ENCODE assay signal across 8 mouse cellular contexts in the genomic region with DNA sequence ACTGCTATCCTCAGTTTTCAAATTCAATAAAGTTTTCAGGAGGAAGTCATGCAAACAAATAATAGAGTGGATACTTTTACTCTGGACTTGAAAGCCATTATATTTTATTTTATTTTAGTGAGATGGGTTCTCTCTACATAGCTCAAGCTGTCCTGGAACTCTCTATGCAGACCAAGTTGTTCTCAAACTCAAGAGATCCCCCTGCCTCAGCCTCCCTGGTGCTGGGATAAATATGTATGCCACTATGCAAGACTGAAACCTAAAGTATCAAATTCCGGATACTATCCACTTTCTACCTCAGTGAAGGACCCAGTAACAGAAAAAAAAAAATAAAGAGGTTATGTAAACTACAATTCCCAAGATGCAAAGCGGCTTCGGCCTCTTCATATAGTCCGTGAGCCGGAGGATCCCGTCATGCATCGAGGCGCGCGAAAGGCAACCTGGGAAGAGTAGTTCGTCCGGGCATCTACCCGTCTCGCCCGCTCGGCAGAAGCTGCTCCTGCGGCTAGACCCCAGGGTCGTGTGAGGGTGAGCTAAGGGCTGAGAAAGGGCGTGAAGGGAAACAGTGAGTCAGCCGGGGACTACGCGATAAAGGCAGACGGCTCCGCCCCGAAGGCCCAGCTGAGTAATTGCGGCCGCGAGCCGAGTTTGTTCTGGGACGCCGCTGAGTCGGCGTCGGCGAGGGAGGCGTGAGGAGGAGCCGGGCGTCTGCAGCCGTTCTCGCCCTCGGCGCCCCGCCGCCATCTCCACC. TPM values are rescaled to one million over a fixed set of nuclear protein-coding genes. Genes with fewer than 3 reads are reported as not detected.
DNase-seq lines count a peak whose midpoint lies in the region; ATAC-seq lines count a peak whose summit lies in the region.

A gene (plus strand): TSS at position 533 of the 751 bp plus-strand sequence.

- peaks cover 8% of the 10 kb centered on the region; the same call in 1 of the 2 replicates for H3K36me3 ChIP-seq in hindbrain, embryonic 16.5 days (ENCODE audit: control insufficient read depth, insufficient read depth, low read length)

- H3K4me2 ChIP-seq in hindbrain, embryonic 16.5 days (ENCODE audit: low read length) = peak within 1 kb of the TSS; percentile 58

- H3K27ac ChIP-seq in hindbrain, embryonic 16.5 days (ENCODE audit: low read depth, low read length) = peak within 1 kb of the TSS; percentile 90

- peak within 1 kb of the TSS; percentile 81 for H3K9ac ChIP-seq in hindbrain, embryonic 16.5 days (ENCODE audit: low read depth, low read length)

- WGBS in hindbrain, embryonic 16.5 days = under 1% methylated on average over 20 of the region's 44 CpGs

- peaks cover 4% of the 10 kb centered on the region; the same call in 1 of the 2 replicates for H3K9me3 ChIP-seq in hindbrain, embryonic 16.5 days (ENCODE audit: control insufficient read depth, low read length)

- H3K4me1 ChIP-seq in hindbrain, embryonic 16.5 days (ENCODE audit: control insufficient read depth, insufficient read depth, low read depth, low read length) = no peaks in the 10 kb centered on the region

- peak; percentile 88 for DNase-seq in WW6 (ENCODE audit: low read depth, low spot score)
- DNase-seq in cerebellum, postnatal 4 days (ENCODE audit: low spot score in 2 of 2) = peak; percentile 72 to 86
- DNase-seq in gastrocnemius, adult 18-20 months (ENCODE audit: low spot score) = peak; percentile 94
- DNase-seq in left cerebral cortex, adult 18-20 months (ENCODE audit: low spot score in 2 of 2) = peak; percentile 92
- peak; percentile 94 to 95 for DNase-seq in right cerebral cortex, adult 2 months (ENCODE audit: low spot score in 2 of 2)
- DNase-seq in urinary bladder, postnatal 14 days (ENCODE audit: low spot score) = peak; percentile 95

- peak within 1 kb of the TSS; percentile 65 for H3K4me3 ChIP-seq in hindbrain, embryonic 16.5 days (ENCODE audit: low read length)

- ATAC-seq in hindbrain, embryonic 16.5 days = peak; percentile 99
- ATAC-seq in megakaryocyte, adult 5-6 weeks (ENCODE audit: poor library complexity, severe bottlenecking) = peak; percentile 97

- H3K27me3 ChIP-seq in hindbrain, embryonic 16.5 days (replicated peaks; ENCODE audit: control insufficient read depth, insufficient read depth, low read length) = no peaks in the 10 kb centered on the region

RNA-seq across cellular contexts. Expression of the gene that starts here (rescaled TPM):
- 1 to 10 TPM; 5.5 to 6.4 TPM for total RNA-seq in gastrocnemius, adult 18-20 months (2021)
- 16.2 and 20.1 TPM in 2 replicates for polyA plus RNA-seq in hindbrain, embryonic 16.5 days (2015; fragmentation: Nextera tagmentation; extraction: Ambion mirVana)
- 10 to 100 TPM; 41.5 to 43.3 TPM for total RNA-seq in left cerebral cortex, adult 18-20 months (2021)
- total RNA-seq in megakaryocyte, adult 5-6 weeks (2015) = 24.5 and 26.7 TPM in 2 replicates
- 20.5 and 23.0 TPM in 2 replicates for total RNA-seq in megakaryocyte, adult 5-6 weeks (2017)

Comparison
In these comparisons a context has a peak if more than half of its experiments do, and no peak if none do; other contexts are left out.
1. Peak in every context shown above with its lines: DNase-seq, ATAC-seq, H3K4me3 ChIP-seq and H3K27ac ChIP-seq.